Mouse (Mus musculus): Measurements from ENCODE around the gene Gm17555. TPM values are rescaled to one million over a fixed set of nuclear protein-coding genes. Genes with fewer than 3 reads are reported as not detected.
"Not testable (repeated sequence)": the region's sequence is repeated elsewhere in the genome, so short reads cannot be mapped to it uniquely, and the experiment has no call there.

Gene Gm17555
- not detected in 2 replicates for polyA plus RNA-seq (2015; fragmentation: Nextera tagmentation; extraction: Ambion mirVana)

- H3K4me2 ChIP-seq; H3K27me3 ChIP-seq; H3K9me3 ChIP-seq (replicated peaks); H3K36me3 ChIP-seq; ATAC-seq (replicated peaks; ENCODE audit: insufficient number of reproducible peaks, insufficient read depth, low FRiP score, low read depth); H3K4me1 ChIP-seq (replicated peaks); H3K27ac ChIP-seq; H3K4me3 ChIP-seq; H3K9ac ChIP-seq: not testable (repeated sequence)
- WGBS, result 84% methylated on average over 3 of the region's 3 CpGs
Measured at GRCm38 (mm10) chr2:126214800-126215199, at the start of gene Gm17555. TSS of gene Gm17555 (plus strand) at chr2:126215100.

- no peak overlapping the region for H3K27ac ChIP-seq
- ATAC-seq (replicated peaks; ENCODE audit: insufficient number of reproducible peaks, insufficient read depth, low FRiP score, low read depth), result no peak
- H3K4me3 ChIP-seq, result no peak overlapping the region
- H3K9ac ChIP-seq, result no peak overlapping the region
- no peaks in the 10 kb centered on the region for H3K27me3 ChIP-seq
- no peaks in the 10 kb centered on the region for H3K4me1 ChIP-seq (replicated peaks)
- H3K9me3 ChIP-seq (replicated peaks), result no peaks in the 10 kb centered on the region
- WGBS, result 76% methylated on average over 5 of the region's 5 CpGs
- no peak overlapping the region for H3K4me2 ChIP-seq
- peaks cover 17% of the 10 kb centered on the region for H3K36me3 ChIP-seq
Measured at GRCm38 (mm10) chr2:126165277-126166018, 49.5 kb upstream of the Gm17555 start.

DNA sequence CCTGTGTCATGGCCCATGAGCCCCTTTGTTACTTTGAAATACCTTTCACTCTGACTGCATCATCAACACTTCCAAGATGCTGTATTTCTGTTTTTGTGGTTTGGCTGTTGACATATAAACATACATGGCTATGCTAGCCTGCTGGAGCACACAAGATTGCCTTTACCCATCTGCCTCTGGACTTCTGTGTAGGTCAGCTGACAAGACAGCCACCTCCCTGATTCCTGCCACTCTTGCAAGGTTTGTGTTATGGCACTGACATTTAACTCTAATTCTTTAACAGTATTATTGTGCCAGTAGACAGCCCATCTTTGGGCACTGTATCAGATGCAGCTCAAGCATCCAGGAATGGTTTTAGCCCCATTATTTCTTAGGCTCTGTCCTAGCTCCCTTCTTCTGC is 48.6 kb upstream of the Gm17555 start:
- H3K36me3 ChIP-seq, result peaks cover 9% of the 10 kb centered on the region
- H3K4me1 ChIP-seq (replicated peaks), result no peaks in the 10 kb centered on the region
- no peak overlapping the region for H3K4me3 ChIP-seq
- H3K4me2 ChIP-seq, result no peak overlapping the region
- no peak overlapping the region for H3K27ac ChIP-seq
- no peaks in the 10 kb centered on the region for H3K9me3 ChIP-seq (replicated peaks)
- no peak overlapping the region for H3K9ac ChIP-seq
- ATAC-seq (replicated peaks; ENCODE audit: insufficient number of reproducible peaks, insufficient read depth, low FRiP score, low read depth), result no peak
- H3K27me3 ChIP-seq, result no peaks in the 10 kb centered on the region

DNA sequence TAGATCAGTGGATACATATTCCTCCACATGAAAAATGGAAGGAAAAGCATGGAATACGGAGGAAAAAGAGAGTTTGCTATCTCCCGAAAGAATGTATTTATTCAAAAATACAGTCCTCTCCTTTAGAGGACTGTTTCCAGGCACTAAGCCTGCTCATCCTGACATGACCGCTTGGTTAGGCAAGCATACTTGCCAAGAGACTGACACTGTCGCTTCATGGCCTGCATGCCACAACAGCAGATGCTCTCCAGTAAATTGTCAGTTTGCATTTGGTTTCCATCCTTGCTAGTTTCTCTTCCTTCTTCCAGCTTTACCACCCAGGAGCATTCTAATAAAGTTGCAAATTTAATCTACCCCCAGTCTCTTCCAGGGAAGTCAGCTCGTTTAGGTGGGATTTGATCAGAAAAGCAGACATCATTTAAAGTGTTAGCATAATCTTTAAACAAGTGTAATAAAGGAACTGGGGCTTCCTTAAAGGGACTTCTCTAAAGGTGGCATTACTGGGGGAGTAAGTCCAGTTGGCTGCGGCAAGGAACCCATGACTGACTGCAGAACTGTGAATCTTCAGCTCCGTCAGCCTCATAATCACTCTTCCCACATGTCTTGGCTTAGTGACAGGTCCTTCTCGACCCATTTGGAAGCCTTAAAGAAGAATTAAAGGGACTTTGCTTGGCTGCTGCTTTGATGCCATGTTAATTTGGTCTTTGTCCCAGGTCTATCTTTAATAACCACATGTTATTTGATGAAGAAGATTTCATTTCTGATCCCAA is 47.9 kb upstream of the Gm17555 start:
- H3K4me3 ChIP-seq, result no peak overlapping the region
- WGBS, result 77% methylated on average over 8 of the region's 8 CpGs
- no peaks in the 10 kb centered on the region for H3K9me3 ChIP-seq (replicated peaks)
- H3K27ac ChIP-seq, result no peak overlapping the region
- H3K36me3 ChIP-seq, result peaks cover 2% of the 10 kb centered on the region
- no peak for ATAC-seq (replicated peaks; ENCODE audit: insufficient number of reproducible peaks, insufficient read depth, low FRiP score, low read depth)
- H3K4me2 ChIP-seq, result no peak overlapping the region
- no peak overlapping the region for H3K9ac ChIP-seq
- no peaks in the 10 kb centered on the region for H3K4me1 ChIP-seq (replicated peaks)
- H3K27me3 ChIP-seq, result no peaks in the 10 kb centered on the region

DNA sequence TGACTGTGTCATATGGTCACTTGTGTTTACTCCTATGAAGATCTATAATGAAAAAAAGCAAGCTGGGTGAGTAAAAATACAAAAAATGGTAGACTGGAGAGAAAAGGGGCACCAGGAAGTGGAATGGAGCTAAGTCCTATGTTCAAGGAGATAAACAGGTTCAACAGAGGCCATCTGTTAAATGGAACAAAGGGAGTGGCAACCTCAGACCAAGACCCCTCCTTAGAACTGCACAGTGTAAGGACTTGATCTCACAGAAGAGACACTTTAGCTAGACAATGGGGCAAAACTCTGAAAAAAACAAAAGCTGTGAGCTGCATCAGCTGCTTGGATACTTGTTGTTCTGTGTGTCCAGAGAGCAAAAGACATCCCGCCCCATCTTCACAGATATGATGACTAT is 43.5 kb upstream of the Gm17555 start:
- Histone ChIP-seq H3K4me1 (replicated peaks) (no peaks in the 10 kb centered on the region), H3K27me3 (no peaks in the 10 kb centered on the region), H3K4me2 (no peak overlapping the region), H3K9me3 (replicated peaks) (no peaks in the 10 kb centered on the region), H3K36me3 (no peaks in the 10 kb centered on the region), H3K27ac (no peak overlapping the region), H3K4me3 (no peak overlapping the region), H3K9ac (no peak overlapping the region)
- no peak for ATAC-seq (replicated peaks; ENCODE audit: insufficient number of reproducible peaks, insufficient read depth, low FRiP score, low read depth)
- WGBS, result 89% methylated on average over 1 of the region's 1 CpGs

DNA sequence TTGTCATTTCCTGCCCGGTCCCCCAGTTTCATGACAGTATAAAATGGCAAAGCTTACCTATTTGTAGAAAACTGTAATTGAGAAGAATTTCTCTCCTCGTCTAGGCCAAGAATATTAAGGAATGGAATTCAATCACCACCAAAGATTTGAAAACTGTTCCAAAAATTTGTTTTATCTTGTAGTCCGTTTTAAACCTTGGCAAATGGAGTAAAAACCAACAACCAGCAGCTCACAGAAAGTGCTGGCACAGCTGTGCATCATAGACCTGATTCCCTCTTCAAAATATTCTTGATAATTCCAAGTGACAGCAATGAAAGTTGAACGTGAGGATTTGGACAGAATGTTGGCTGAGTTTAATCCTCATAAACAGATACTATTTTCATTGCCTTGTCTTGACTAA is 23.6 kb upstream of the Gm17555 start:
- H3K4me1 ChIP-seq (replicated peaks), result no peaks in the 10 kb centered on the region
- no peak overlapping the region for H3K27ac ChIP-seq
- no peak overlapping the region for H3K4me3 ChIP-seq
- H3K4me2 ChIP-seq, result no peak overlapping the region
- no peak for ATAC-seq (replicated peaks; ENCODE audit: insufficient number of reproducible peaks, insufficient read depth, low FRiP score, low read depth)
- 54% methylated on average over 4 of the region's 4 CpGs for WGBS
- H3K27me3 ChIP-seq, result no peaks in the 10 kb centered on the region
- H3K36me3 ChIP-seq, result no peaks in the 10 kb centered on the region
- H3K9me3 ChIP-seq (replicated peaks), result no peaks in the 10 kb centered on the region
- H3K9ac ChIP-seq, result no peak overlapping the region

DNA sequence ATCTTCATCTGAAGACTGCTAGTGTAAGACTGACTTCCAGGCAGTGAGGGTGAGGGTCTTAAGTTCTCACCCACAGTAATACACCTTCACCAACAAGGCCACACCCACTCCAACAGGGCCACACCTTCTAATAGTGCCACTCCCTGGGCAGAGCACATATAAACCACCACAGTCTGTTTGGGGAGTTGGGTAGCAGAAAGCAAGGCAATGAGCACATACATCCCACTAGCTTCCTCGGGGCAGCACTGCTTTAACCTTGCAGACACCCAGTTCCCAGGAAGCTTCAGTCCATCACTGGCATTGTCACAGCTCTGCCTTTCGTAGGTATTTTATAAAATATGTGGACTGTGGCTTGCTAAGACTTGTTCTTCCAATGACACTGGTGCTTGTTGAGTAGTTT is 22.8 kb upstream of the Gm17555 start:
- Histone ChIP-seq H3K9ac (no peak overlapping the region), H3K4me2 (no peak overlapping the region), H3K4me1 (replicated peaks) (no peaks in the 10 kb centered on the region), H3K9me3 (replicated peaks) (no peaks in the 10 kb centered on the region), H3K27me3 (no peaks in the 10 kb centered on the region), H3K36me3 (no peaks in the 10 kb centered on the region), H3K4me3 (no peak overlapping the region), H3K27ac (no peak overlapping the region)
- no peak for ATAC-seq (replicated peaks; ENCODE audit: insufficient number of reproducible peaks, insufficient read depth, low FRiP score, low read depth)
- WGBS, result 79% methylated on average over 2 of the region's 2 CpGs

DNA sequence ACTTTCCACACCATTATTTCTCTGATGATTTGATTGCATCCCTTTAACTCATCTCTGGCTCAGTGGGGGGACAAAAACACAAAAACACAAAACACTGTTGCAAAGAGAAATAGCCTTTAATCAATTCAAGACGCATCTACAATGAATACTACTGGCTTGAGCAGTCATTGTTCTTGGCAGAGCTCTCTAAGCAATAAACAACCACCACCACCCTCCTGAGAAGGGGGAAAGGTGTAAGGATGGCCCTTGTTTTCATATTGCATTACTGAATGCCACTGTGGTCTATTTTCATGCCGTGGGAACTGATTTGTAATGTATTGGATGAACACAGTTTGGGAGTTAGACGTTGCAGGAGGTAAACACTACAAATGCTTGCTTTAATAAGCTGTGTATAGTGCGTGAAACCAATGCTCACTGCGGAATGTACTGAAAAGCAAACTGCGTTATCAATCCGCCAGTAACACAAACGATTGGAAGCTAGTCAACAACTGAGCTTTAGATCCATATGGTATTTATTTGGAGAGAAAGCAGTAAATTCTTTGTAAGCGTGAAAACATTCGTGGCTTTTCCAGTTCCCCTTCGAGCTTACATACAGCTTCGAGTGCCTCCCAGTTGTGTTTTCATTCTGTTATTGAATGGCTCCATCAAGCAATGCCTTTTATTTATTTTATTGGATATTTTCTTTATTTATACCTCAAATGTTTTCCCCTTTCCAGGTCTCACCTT is 19.1 kb upstream of the Gm17555 start:
- Histone ChIP-seq H3K27me3 (no peaks in the 10 kb centered on the region), H3K9me3 (replicated peaks) (no peaks in the 10 kb centered on the region), H3K27ac (no peak overlapping the region), H3K36me3 (no peaks in the 10 kb centered on the region), H3K4me1 (replicated peaks) (no peaks in the 10 kb centered on the region), H3K4me3 (no peak overlapping the region), H3K9ac (no peak overlapping the region), H3K4me2 (no peak overlapping the region)
- ATAC-seq (replicated peaks; ENCODE audit: insufficient number of reproducible peaks, insufficient read depth, low FRiP score, low read depth), result no peak
- 81% methylated on average over 12 of the region's 12 CpGs for WGBS

- Histone ChIP-seq H3K9ac (no peak overlapping the region), H3K4me3 (no peak overlapping the region), H3K36me3 (no peaks in the 10 kb centered on the region), H3K4me2 (no peak overlapping the region), H3K27ac (no peak overlapping the region), H3K4me1 (replicated peaks) (no peaks in the 10 kb centered on the region), H3K27me3 (no peaks in the 10 kb centered on the region), H3K9me3 (replicated peaks) (no peaks in the 10 kb centered on the region)
- no peak for ATAC-seq (replicated peaks; ENCODE audit: insufficient number of reproducible peaks, insufficient read depth, low FRiP score, low read depth)
- 66% methylated on average over 3 of the region's 3 CpGs for WGBS
Measured at GRCm38 (mm10) chr2:126198971-126199370, 15.9 kb upstream of the Gm17555 start.

- no peak overlapping the region for H3K27ac ChIP-seq
- no peak overlapping the region for H3K4me2 ChIP-seq
- 53% methylated on average over 6 of the region's 6 CpGs for WGBS
- no peaks in the 10 kb centered on the region for H3K27me3 ChIP-seq
- no peaks in the 10 kb centered on the region for H3K36me3 ChIP-seq
- H3K9me3 ChIP-seq (replicated peaks), result no peaks in the 10 kb centered on the region
- H3K4me1 ChIP-seq (replicated peaks), result no peaks in the 10 kb centered on the region
- no peak overlapping the region for H3K9ac ChIP-seq
- no peak for ATAC-seq (replicated peaks; ENCODE audit: insufficient number of reproducible peaks, insufficient read depth, low FRiP score, low read depth)
- no peak overlapping the region for H3K4me3 ChIP-seq
Measured at GRCm38 (mm10) chr2:126211011-126211680, 3.8 kb upstream of the Gm17555 start.

- Histone ChIP-seq H3K36me3 (no peaks in the 10 kb centered on the region), H3K4me1 (replicated peaks) (no peaks in the 10 kb centered on the region), H3K4me2 (no peak overlapping the region), H3K9me3 (replicated peaks) (no peaks in the 10 kb centered on the region; the same call in 1 of the 2 replicates), H3K27me3 (no peaks in the 10 kb centered on the region), H3K27ac (no peak overlapping the region), H3K4me3 (no peak overlapping the region), H3K9ac (no peak overlapping the region)
- WGBS, result 72% methylated on average over 4 of the region's 4 CpGs
- no peak for ATAC-seq (replicated peaks; ENCODE audit: insufficient number of reproducible peaks, insufficient read depth, low FRiP score, low read depth)
Measured at GRCm38 (mm10) chr2:126227581-126227980, 12.7 kb downstream of the Gm17555 start.

Measured in heart, embryonic 15.5 days (tissue).